Mouse (Mus musculus): Measurements from ENCODE around the gene Srek1.

The Srek1 gene

GRCm38 (mm10) chr13:103774119-103774757, at the start of gene Srek1:
TSS of gene Srek1 (minus strand) at chr13:103774608.
- DNase-seq = peak; percentile 81 to 82

DNA sequence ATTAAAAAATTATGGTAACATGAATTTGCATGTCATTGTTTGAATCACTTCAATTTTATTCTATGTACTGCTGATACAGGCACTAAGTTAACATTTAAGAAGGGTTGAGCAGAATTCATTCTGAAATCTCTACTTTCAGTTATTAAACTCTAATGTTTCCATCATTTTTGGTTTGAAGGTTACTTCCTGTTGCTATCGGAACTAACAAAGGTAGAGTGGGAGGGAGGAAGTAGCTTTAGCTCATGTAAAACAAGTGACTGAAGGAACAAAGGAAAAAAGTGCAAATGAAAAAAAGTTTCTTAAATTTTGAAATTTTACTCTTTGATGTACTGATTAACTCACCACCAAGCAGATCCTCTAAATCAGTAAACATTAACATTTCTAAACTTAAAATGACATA, 47.9 kb upstream of the Srek1 start:
- DNase-seq = no peak

DNA sequence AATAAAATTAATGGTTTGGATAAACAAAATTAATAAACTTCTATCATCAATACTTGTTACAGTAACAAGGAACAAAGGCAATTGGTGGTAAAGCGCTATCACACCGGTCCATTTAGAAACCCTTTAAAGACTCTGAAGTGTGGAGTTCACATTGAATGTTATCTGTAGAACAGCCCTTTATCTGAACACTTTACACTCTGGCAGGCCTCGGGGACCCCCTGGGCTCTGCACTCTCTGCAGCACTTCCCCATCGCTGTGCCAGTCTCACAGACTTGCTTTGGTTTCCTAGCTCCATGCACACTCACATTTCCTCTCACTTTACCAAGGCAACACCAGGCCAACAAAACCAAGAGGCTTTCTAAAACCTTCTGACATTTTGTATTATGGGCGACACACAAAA, 45.0 kb upstream of the Srek1 start:
- no peak for DNase-seq

DNA sequence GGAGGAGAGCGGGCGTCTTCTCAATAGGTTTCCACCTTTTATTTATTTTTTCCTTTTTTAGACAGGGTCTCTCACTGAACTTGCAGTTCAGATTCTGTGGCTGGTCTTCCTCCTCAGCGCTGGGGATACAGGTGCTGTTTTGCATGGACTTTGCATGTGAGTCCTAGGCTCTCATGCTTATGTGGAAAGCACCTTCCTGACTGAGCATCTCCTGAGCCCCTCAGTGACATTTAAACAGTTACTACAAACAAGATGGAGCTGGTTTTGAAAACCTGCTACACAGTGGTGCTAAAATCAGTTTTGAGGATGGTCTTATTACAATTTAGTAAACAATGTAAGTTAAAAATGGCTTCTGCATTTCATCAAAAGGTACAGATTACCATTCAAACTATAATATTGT, 43.5 kb upstream of the Srek1 start:
- no peak for DNase-seq

DNA sequence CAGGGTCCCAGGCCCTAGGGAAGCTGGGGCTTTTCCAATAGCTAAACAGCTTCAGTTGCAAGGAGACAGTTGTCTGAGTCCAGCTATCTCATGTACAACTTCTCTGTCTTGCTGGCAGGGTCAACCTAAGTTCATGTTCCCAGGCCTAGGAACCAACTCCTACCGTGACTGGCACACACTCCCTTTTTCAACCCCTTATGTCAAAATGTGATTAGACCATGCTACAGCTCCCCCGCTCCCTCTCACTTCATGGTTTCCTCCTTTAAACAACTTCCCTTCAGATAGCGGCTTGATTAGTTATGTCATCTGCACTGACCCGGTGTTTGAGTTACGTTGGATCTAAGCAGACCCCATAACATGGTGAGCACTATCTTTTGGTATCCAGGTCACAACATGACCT, 33.1 kb upstream of the Srek1 start:
- DNase-seq = no peak

GRCm38 (mm10) chr13:103806210-103806851, 31.9 kb upstream of the Srek1 start:
- no peak for DNase-seq

GRCm38 (mm10) chr13:103803721-103804120, 29.3 kb upstream of the Srek1 start:
- DNase-seq = no peak

GRCm38 (mm10) chr13:103801021-103801420, 26.6 kb upstream of the Srek1 start:
- no peak for DNase-seq

DNA sequence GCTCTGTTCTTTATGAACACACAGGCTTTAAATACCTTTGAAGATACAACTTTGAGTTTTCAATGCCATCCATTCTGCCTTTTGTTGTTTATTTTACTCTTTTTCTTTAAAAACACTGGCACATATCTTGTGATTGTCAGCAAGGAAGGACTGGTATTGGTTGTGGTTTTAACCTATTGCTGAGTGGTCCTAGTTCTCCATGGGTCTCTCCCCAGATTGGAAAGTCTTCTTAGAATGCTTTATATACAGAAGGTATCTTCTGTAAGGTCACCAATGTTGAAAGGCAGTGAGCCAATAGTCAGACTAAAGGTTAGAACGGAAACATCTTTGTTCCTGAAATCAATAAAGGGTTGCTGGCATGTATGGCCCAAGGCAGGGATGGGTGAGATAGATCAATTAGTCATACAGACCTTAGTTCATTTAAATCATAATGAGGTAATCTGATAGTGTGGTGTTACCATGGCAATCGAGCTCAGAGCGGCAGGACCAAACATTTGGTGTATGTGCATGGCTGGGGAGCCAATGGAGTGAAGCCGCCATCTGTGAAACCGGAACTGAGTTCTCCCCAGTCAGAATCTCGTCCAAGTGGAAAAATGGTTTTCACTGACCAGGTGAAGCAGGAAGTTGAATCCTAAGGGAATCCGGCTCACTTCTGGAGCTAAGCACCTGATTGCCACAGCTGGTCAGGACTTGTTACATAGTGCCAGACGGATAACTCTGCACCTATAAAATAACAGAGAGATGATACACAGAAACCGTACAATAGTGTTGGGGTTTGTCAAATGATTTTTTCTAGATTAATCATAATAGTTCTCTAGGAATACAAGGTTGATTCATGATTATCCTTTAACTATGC, 20.5 kb upstream of the Srek1 start:
- DNase-seq = no peak

DNA sequence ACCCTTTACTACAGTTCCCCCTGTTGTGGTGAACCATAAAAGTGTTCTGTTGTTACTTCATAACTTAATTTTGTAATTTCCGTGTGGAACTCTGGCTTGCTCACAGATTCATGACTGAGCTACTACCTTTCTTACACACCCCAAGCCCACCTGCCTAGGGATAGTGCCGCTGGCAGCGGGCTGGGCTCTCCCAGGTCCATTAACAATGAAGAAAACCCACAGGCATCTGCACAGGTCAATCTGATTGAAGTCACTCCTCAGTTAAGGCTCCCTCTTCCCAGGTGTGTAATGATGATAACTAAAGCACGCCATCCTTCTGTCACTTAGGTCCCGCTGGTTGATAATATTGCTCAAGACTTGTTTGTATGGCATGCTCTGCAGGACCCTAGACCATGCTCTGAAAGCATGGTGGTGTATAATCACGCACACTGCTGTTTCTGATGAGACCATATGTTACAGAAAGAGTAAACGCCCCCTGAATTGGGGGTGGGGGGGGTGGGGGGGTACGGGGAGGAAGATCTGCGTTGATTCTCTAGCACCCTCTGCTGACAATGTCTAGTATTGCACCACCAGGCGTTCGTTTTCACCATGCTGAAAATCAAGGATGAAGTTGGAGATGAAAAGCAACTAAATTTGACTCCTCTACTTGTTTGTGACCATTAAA, 5.6 kb upstream of the Srek1 start:
- DNase-seq = no peak

DNA sequence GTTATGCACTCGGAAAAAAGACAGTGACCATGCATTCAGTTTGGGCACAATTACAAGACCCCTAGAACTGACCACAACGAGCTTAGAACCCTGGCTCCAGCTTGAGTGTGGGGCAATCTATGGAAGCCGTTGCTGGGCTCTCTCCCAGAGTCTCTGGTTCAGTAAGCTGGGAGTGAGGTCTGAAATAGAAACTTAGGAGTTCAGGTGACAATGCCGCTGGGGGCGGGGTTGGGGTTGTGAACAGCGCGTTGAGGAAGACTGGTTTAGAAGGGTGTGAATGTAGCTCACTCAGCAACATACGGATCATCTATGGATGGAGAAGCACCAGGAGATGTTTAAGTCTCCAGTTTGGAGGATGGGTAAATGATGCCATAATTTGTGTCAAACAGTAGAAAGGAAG, 2.7 kb upstream of the Srek1 start:
- no peak for DNase-seq

DNA sequence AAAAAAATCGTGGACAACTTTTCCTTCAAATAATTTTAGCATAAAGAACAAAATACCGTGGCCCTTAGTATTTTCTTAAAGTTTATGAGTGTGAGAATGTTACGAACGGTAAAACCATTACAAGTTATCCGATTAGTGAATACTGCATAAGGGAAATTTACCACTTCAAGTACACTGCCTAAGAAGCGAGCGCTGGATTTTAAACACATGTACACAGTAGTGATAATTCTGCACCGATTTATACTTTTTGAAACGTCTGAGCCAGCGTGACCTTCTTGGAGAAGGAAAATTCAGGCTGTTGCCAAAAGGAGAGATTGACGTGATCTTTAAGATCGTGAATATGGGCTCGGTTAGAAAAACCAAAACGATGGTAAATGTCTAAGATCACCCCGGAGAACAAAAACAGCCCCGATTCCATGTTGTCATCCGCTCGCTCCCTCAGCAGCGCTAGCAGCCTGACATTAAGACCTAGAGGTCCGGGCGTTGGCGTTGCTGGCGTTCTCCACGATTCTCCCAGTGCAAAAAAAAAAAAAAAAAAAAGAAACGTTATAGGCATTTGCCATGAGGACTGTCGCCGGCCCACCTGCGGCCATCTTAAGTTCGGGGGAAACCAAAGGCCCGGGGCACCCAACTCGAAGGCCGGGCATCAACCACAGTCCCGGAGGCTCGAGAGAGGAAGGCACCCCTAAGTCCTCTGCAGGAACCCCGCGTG, 845 bp downstream of the Srek1 start:
- no peak for DNase-seq

GRCm38 (mm10) chr13:103772917-103773316, 1.5 kb downstream of the Srek1 start:
- DNase-seq = no peak

- no peak for DNase-seq
These were observed 3.6 kb downstream of the Srek1 start for GRCm38 (mm10) chr13:103770821-103771220.

DNA sequence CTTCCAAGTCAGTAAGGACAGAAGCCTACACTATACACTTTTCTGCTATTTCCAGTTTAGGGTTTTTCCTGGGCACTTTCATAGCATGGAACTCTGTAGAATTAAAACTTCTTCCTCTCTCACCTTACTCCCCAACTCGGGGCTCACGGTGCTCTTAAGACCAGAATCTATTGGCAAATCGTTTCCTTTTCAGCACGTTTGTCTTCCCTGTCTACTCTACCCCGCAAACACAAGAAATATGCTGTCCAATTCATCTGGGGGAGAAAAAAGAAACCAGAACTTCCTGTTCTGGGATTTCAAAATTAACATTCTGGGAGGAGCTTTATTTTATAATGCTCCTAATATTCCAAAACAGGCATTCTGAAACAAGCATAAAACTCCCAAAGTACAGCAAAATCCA, 6.5 kb downstream of the Srek1 start:
- DNase-seq = no peak

DNA sequence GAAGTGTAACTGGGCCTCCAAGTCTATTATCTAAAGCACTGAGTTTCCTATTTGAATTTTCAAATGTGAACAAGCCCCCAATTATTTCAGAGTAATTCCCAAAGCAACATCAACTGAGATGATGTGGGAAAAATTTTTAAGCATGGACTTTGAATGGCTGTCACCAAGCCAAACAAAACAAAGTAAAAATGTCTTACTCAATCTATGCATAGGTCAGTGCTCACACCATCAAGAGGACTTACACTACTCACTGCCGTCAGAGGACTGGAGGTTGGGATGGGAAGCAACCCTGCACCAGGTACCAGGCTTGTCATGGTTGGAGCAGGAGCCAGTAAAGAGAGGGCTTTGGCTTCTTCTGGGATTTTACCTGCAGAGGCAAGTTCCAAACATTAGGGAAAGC, 10.8 kb downstream of the Srek1 start:
- DNase-seq = no peak

- no peak for DNase-seq
These were observed 12.4 kb downstream of the Srek1 start for GRCm38 (mm10) chr13:103761971-103762370.

GRCm38 (mm10) chr13:103751421-103751820, 23.0 kb downstream of the Srek1 start:
- no peak for DNase-seq

GRCm38 (mm10) chr13:103745688-103746087, 28.7 kb downstream of the Srek1 start:
- no peak for DNase-seq

GRCm38 (mm10) chr13:103745160-103745559, 29.2 kb downstream of the Srek1 start:
- DNase-seq = no peak

- no peak for DNase-seq
These were observed 38.9 kb downstream of the Srek1 start for GRCm38 (mm10) chr13:103735330-103736007.

GRCm38 (mm10) chr13:103726872-103727271, 47.5 kb downstream of the Srek1 start:
- no peak for DNase-seq

Measured in thymus, adult 18-20 months (tissue).